Mouse (Mus musculus) mature B cell (primary cell): ENCODE measurements around the gene Nxph4.

Experiments used
- in situ Hi-C: fragments of 300-500 bp; cut with MboI; formaldehyde crosslinking; loops from 2 replicates; pipeline ENCODE4 v1.14.3; 2019

Gene Nxph4

DNA sequence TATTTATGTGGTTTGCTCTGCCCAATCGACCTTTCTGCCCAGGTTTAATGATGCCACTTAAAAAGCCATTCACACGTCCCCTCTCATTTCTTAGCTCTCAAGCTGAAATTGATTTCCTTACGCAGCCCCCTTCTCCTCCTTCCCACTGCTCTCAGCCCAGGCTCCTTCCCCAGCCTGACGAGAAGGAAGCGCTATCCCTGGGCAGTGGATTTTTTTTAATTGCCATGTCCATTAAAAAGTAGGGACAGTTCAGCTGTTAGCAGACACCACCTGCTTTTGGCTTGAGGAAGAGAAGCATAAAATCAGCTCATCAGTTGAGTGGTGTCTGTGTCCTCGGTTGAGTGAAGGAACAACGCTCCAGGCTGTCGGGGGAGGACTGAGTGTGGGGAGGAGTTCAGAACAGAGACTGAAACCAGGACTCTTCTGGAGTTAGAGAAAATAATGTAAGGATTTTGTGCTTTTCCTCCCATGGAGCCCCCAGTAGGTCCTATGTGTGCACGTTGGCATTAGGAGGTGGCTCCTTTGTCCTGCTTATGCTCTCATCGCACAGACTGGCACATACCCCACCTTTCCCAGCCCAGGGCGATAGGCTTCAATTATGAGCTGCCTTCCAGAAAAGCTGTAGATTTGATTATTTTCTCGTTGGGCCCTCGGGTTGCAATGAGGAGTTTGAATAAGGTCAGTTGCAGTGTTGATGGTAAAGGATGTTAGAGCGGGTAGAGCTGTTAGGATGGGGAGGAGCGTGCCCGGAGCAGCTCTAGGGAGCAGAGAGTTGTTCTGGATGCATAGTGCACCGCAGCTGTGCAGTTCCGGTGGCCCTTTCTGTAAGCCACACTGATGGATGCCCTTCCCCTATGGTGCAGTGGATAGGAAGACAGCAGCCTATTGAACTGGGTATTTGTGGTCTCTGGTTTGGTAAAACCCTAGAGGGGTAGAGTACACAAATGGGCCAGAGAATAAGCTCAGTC is 43.9 kb downstream of the Nxph4 start:
- in situ Hi-C loops, result no loop called here

DNA sequence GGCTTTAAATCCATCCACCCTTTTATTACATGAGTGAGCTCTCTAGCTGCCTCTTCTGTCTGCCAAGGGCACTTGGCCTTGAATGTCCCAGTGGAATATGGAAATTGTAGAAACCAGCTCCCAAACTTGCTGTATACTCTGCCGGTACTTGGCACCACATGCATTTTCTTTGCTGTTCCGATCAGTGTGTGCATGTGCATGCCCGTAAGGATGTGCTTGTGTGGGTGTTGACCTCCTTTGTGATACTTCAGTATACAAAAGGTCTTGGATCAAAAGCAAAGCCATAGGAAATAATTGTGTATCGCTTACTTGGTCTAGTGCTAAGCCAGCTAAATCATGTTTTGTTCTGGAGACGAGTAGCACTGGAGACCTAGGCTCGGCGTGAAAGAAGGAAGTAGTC is 45.5 kb downstream of the Nxph4 start:
- in situ Hi-C loops, result no loop called here

DNA sequence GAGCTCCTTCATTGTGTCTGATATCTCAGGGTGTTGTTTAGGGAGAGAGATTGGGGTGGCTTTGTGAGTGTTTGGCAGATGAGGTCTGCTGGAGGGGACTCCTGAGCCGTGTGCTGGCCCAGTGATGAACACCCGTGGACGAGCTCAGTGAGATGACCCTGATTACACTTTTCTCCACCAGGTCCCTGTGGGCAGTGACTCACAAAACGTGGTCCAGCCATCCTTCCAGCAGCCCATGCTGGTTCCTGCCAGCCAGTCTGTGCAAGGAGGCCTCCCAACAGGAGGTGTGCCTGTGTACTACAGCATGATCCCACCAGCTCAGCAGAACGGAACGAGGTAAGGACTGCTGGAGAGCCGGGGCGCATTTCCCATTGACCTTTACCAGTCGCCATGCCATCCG is 49.1 kb downstream of the Nxph4 start:
- in situ Hi-C loops, result no loop called here

DNA sequence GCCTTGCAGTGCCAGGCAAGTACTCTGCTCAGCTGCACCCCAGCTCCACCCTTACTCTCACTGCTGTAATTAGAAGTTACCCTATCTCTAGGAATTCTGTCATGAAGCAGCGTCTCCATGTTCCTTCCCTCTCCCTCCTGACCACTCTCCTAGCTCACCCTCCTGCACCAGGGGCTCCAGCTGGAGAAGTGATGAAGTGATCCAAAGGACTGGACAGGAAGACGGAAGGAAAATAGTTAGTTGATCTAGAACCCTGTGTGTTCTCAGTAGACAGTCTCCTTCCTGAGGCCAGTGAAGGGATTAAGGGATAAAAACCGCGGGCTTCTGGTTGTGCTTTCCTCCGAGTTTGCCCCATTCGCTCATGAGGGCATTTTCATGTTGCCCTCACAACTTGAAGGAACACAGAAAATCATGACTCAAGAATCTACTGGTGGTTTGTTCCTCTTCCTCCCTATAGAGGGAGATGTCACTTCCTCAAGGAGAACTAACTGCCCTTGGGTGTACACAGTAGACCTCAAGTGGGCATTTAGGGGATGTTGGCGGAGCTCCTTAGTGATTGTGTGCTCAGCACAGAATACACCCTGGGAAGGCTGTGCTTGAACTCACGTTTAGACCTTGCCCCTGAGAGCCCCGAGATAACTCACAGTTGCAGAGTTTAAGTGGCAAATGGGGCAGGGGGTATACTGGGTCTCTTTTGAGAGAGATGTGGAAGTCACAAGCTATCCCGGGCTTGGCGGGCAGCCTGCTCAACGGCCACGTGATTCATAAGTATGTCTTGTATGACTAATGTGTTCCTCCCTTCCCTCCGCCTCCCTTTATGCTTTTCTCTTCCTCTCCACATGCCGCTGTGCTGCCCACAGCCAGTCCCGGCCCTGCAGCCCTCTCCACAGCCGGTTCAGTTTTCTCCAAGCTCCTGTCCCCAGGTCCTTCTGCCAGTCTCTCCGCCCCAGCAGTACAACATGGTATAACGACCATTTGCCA is 53.2 kb downstream of the Nxph4 start:
- in situ Hi-C loops, result no loop called here

DNA sequence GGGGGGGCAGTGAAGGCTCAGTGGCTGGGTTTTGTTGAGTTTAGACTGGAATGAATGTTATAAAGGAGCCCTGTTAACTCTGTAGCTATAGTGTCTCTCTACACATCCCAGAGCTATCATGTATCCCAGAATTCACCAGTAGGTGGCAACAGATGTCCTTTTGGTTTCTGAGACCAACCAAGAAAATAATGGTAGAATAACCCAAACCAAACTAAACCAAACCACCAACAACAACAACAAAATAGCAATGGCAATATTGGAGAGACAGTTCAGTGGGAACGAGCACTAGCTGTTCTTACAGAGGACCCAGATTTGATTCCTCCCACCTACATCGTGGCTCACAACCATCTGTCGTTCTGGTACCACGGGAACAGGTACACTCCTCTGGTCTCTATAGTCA is 55.2 kb downstream of the Nxph4 start:
- in situ Hi-C loops, result no loop called here

DNA sequence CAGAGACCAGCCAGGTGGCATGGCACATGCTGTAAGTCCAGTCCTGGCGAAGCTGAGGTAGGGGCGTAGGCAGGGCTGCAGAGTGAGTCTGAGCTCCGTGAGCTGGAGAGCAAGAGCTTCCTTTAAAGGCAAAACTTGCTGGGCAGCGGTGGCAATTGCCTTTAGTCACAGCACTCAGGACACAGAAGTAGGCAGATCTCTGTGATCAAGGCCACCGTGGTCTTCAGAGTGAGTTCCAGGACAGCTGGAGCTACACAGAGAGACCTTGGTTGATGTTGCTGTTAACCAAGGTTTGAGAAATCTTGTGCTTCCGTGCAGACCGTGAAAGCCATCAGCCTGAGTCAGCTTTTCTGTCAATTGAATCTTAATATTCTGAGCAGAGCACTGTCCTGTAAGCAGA is 57.1 kb downstream of the Nxph4 start:
- in situ Hi-C loops, result no loop called here

DNA sequence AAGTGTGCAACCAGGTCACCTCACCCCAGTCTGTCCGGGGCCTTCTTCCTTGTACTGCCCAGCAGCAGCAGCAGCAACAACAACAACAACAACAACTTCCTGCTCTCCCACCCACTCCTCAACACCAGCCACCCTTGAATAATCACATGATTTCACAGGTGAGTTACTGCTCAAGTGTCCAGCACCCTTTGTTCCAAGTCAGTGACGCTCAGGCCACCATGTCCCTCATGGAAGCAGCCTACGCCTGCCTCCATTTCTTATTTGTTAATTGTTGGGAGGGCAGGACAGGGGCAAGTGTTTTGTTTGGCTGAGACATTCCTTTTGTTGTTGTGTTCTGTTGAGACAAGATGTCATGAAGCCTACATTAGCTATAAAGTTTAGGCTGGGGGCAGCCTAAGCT is 57.8 kb downstream of the Nxph4 start:
- in situ Hi-C loops, result no loop called here
